Mouse (Mus musculus) cortical plate, adult 2 months (tissue): ENCODE measurements around the gene Eif2b3.
A peak's percentile ranks its signal among the peaks of the same experiment; 100 is the strongest.

Experiments used
- CTCF ChIP-seq: fragments of 200-500 bp; IDR thresholded peaks from 2 replicates; pipeline ENCODE4 v1.5.1; 2011; ENCODE audit warnings: mild to moderate bottlenecking, control low read depth, low read length; ENCODE audit not compliant: insufficient read depth; ENCODE audit errors: extremely low read depth
- POLR2A ChIP-seq: fragments of 200-500 bp; IDR thresholded peaks from 2 replicates; pipeline ENCODE4 v1.6.1; 2011; ENCODE audit warnings: mild to moderate bottlenecking, low read length, control low read depth; ENCODE audit not compliant: insufficient read depth; ENCODE audit errors: extremely low read depth

- TF ChIP-seq POLR2A = peak; percentile 36; the same call in 1 of the 2 replicates
- TF ChIP-seq CTCF = no peak
Observed at GRCm38 (mm10) chr4:117125910-117126674, 106.9 kb downstream of the Eif2b3 start.
